Mouse (Mus musculus): ENCODE measurements around the gene Zdhhc4. TPM values are rescaled to one million over a fixed set of nuclear protein-coding genes. Genes with fewer than 3 reads are reported as not detected.

Gene Zdhhc4
- total RNA-seq, 1 experiment: 27.7 TPM

GRCm38 (mm10) chr5:143271642-143272041 is 57.4 kb downstream of the Zdhhc4 start:
- Histone ChIP-seq H3K9ac (ENCODE audit: insufficient read depth, low read depth, low read length, poor library complexity, severe bottlenecking) (no peak overlapping the region), H3K36me3 (ENCODE audit: control insufficient read depth, insufficient read depth, low read length, poor library complexity, severe bottlenecking) (no peaks in the 10 kb centered on the region), H3K9me3 (ENCODE audit: control insufficient read depth, insufficient read depth, low read depth, low read length) (no peaks in the 10 kb centered on the region), H3K27ac (ENCODE audit: insufficient read depth, low read depth, low read length, poor library complexity, severe bottlenecking) (no peak overlapping the region), H3K4me1 (ENCODE audit: control insufficient read depth in 2 of 2, insufficient read depth in 2 of 2, low read length in 2 of 2, poor library complexity in 1 of 2) (peaks cover 0 to 9% of the 10 kb centered on the region in 2 experiments; a peak in 1 of 4 replicates), H3K4me3 (ENCODE audit: insufficient read depth in 1 of 2, low read depth in 1 of 2, low read length in 2 of 2, poor library complexity in 1 of 2, severe bottlenecking in 1 of 2) (no peak overlapping the region)
- in situ Hi-C loops (cut with MboI; ENCODE audit: low sequenced_read_pairs in 2 of 2, unreplicated experiment in 2 of 2): no loop called here
- DNase-seq (ENCODE audit: low read depth, low spot score): no peak
- TF ChIP-seq ZC3H11A (IDR thresholded peaks at IDR 0.05; ENCODE audit: borderline replicate concordance, low read depth, low read length) (no peak), ZNF384 (IDR thresholded peaks at IDR 0.05; ENCODE audit: low read depth, low read length) (no peak), CHD2 (IDR thresholded peaks at IDR 0.05; ENCODE audit: low read depth, low read length) (no peak), HCFC1 (IDR thresholded peaks at IDR 0.05; ENCODE audit: borderline replicate concordance, insufficient read depth, low read length) (no peak), MAFK (IDR thresholded peaks at IDR 0.05; ENCODE audit: insufficient read depth, low read depth, low read length) (no peak)

DNA sequence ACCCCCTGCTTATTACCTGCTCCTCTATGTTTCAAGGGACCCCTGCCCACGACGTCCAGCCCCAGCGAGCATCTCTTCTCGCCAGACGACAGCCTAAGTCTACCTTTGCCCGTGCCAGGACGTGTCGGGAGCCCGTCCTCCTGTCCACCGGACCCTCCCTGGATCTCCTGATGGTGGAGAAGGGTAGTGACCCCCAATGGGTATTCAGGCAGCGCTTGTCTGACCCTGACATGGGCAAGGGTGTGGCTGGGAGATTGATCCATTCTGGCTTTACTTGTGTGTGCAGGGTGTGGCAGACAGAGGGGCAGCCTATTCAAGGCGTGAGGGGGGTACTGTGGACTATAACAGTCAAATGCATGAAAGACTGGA is 58.9 kb downstream of the Zdhhc4 start:
- in situ Hi-C loops (cut with MboI; ENCODE audit: low sequenced_read_pairs in 2 of 2, unreplicated experiment in 2 of 2): no loop called here
- Histone ChIP-seq H3K9ac (ENCODE audit: insufficient read depth, low read depth, low read length, poor library complexity, severe bottlenecking) (peak overlapping the region; percentile 70), H3K9me3 (ENCODE audit: control insufficient read depth, insufficient read depth, low read depth, low read length) (no peaks in the 10 kb centered on the region), H3K4me1 (ENCODE audit: control insufficient read depth in 2 of 2, insufficient read depth in 2 of 2, low read length in 2 of 2, poor library complexity in 1 of 2) (peaks cover 0 to 9% of the 10 kb centered on the region in 2 experiments; a peak in 1 of 4 replicates), H3K27ac (ENCODE audit: insufficient read depth, low read depth, low read length, poor library complexity, severe bottlenecking) (no peak overlapping the region), H3K36me3 (ENCODE audit: control insufficient read depth, insufficient read depth, low read length, poor library complexity, severe bottlenecking) (no peaks in the 10 kb centered on the region), H3K4me3 (ENCODE audit: insufficient read depth in 1 of 2, low read depth in 1 of 2, low read length in 2 of 2, poor library complexity in 1 of 2, severe bottlenecking in 1 of 2) (peak overlapping the region; percentile 74 to 78)
- TF ChIP-seq MAFK (IDR thresholded peaks at IDR 0.05; ENCODE audit: insufficient read depth, low read depth, low read length) (no peak), HCFC1 (IDR thresholded peaks at IDR 0.05; ENCODE audit: borderline replicate concordance, insufficient read depth, low read length) (no peak), ZC3H11A (IDR thresholded peaks at IDR 0.05; ENCODE audit: borderline replicate concordance, low read depth, low read length) (no peak), CHD2 (IDR thresholded peaks at IDR 0.05; ENCODE audit: low read depth, low read length) (no peak), ZNF384 (IDR thresholded peaks at IDR 0.05; ENCODE audit: low read depth, low read length) (no peak)
- DNase-seq (ENCODE audit: low read depth, low spot score): no peak

DNA sequence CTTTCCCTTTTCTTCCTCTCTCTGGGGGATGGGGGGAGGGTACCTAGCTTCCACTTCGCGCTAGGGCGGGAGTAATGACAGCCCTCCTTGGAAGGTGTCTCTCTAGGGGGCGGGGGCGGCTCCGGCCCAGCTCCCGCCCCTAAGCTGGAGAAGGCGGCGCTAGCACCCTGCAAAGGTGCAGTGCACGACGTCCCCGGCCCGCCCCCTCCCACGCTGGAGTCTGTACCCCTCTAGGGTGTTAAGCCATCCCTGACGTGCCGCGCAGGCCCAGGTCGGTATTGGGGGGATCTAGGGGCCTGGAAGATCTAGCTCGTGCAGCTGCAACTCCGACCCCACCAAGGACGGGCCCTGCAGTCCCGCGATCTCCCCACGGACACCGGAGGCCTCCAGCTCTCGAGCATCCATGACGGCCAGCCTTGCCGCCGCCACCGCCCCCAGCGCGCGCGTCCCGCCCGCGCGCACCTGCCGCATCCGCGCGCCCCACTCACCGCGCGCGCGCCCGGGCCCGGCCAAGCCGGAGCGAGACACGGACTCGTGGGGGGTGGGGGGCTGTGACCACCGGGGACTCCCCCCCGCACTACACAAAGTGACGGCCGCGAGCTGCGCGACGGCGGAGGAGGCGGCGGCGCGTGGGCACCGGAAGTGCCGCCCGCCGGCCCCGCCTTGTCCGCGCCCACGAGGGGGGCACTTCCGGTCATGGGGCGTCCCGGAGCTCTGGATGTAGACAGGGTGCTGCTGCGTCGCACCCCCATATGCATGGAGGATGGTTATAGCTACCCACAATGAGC is 59.5 kb downstream of the Zdhhc4 start, which contains the start of gene Zfp316:
Gene Zfp316, minus strand, starts transcription at position 660 of the 788 bp plus-strand sequence.
- DNase-seq (ENCODE audit: low read depth, low spot score): peak; percentile 40
- no peaks in the 10 kb centered on the region for H3K9me3 ChIP-seq (ENCODE audit: control insufficient read depth, insufficient read depth, low read depth, low read length)
- in situ Hi-C loops (cut with MboI; ENCODE audit: low sequenced_read_pairs in 2 of 2, unreplicated experiment in 2 of 2): no loop called here
- TF ChIP-seq CHD2 (IDR thresholded peaks at IDR 0.05; ENCODE audit: low read depth, low read length): no peak
- no peak for TF ChIP-seq ZNF384 (IDR thresholded peaks at IDR 0.05; ENCODE audit: low read depth, low read length)
- TF ChIP-seq ZC3H11A (IDR thresholded peaks at IDR 0.05; ENCODE audit: borderline replicate concordance, low read depth, low read length): no peak
- no peak for TF ChIP-seq MAFK (IDR thresholded peaks at IDR 0.05; ENCODE audit: insufficient read depth, low read depth, low read length)
- no peak for TF ChIP-seq HCFC1 (IDR thresholded peaks at IDR 0.05; ENCODE audit: borderline replicate concordance, insufficient read depth, low read length)
- H3K27ac ChIP-seq (ENCODE audit: insufficient read depth, low read depth, low read length, poor library complexity, severe bottlenecking): no peak within 1 kb of the TSS; the same call in 1 of the 2 replicates
- H3K36me3 ChIP-seq (ENCODE audit: control insufficient read depth, insufficient read depth, low read length, poor library complexity, severe bottlenecking): no peaks in the 10 kb centered on the region
- peak within 1 kb of the TSS; percentile 70 for H3K9ac ChIP-seq (ENCODE audit: insufficient read depth, low read depth, low read length, poor library complexity, severe bottlenecking)
- peak within 1 kb of the TSS; percentile 74 to 78 for H3K4me3 ChIP-seq (ENCODE audit: insufficient read depth in 1 of 2, low read depth in 1 of 2, low read length in 2 of 2, poor library complexity in 1 of 2, severe bottlenecking in 1 of 2)
- peaks cover 0 to 9% of the 10 kb centered on the region in 2 experiments; a peak in 1 of 4 replicates for H3K4me1 ChIP-seq (ENCODE audit: control insufficient read depth in 2 of 2, insufficient read depth in 2 of 2, low read length in 2 of 2, poor library complexity in 1 of 2)

- Histone ChIP-seq H3K9me3 (ENCODE audit: control insufficient read depth, insufficient read depth, low read depth, low read length) (no peaks in the 10 kb centered on the region), H3K27ac (ENCODE audit: insufficient read depth, low read depth, low read length, poor library complexity, severe bottlenecking) (no peak overlapping the region; the same call in 1 of the 2 replicates), H3K36me3 (ENCODE audit: control insufficient read depth, insufficient read depth, low read length, poor library complexity, severe bottlenecking) (no peaks in the 10 kb centered on the region), H3K4me1 (ENCODE audit: control insufficient read depth in 2 of 2, insufficient read depth in 2 of 2, low read length in 2 of 2, poor library complexity in 1 of 2) (peaks cover 0 to 9% of the 10 kb centered on the region in 2 experiments; a peak in 1 of 4 replicates), H3K4me3 (ENCODE audit: insufficient read depth in 1 of 2, low read depth in 1 of 2, low read length in 2 of 2, poor library complexity in 1 of 2, severe bottlenecking in 1 of 2) (peak overlapping the region; percentile 74 to 78; a peak in 2 of 4 replicates), H3K9ac (ENCODE audit: insufficient read depth, low read depth, low read length, poor library complexity, severe bottlenecking) (no peak overlapping the region)
- in situ Hi-C loops (cut with MboI; ENCODE audit: low sequenced_read_pairs in 2 of 2, unreplicated experiment in 2 of 2): no loop called here
- TF ChIP-seq MAFK (IDR thresholded peaks at IDR 0.05; ENCODE audit: insufficient read depth, low read depth, low read length): no peak
- TF ChIP-seq HCFC1 (IDR thresholded peaks at IDR 0.05; ENCODE audit: borderline replicate concordance, insufficient read depth, low read length): no peak
- no peak for DNase-seq (ENCODE audit: low read depth, low spot score)
Measured at GRCm38 (mm10) chr5:143268985-143269362, 60.1 kb downstream of the Zdhhc4 start.
